Mouse (Mus musculus) thymus, adult 2 months (tissue): ENCODE results near the gene Hbq1b. TPM values are rescaled to one million over a fixed set of nuclear protein-coding genes. Genes with fewer than 3 reads are reported as not detected.
A peak's percentile ranks its signal among the peaks of the same experiment; 100 is the strongest.

Experiments
- DNase-seq: peaks from one replicate; pipeline ENCODE4 v3.0.0; 2021
- H3K27ac ChIP-seq: fragments of 200-500 bp; 2 replicates; pipeline ENCODE4 v1.5.1; 2012; ENCODE audit warnings: low read length, control low read depth; ENCODE audit not compliant: control insufficient read depth, insufficient read depth
- H3K27me3 ChIP-seq: fragments of 200-500 bp; 2 replicates; pipeline ENCODE4 v1.6.1; 2012; ENCODE audit warnings: mild to moderate bottlenecking, low read length, moderate library complexity, mixed read lengths; ENCODE audit not compliant: control insufficient read depth, insufficient read depth
- H3K36me3 ChIP-seq: fragments of 200-500 bp; 2 replicates; pipeline ENCODE4 v1.6.1; 2012; ENCODE audit warnings: mild to moderate bottlenecking, low read length, moderate library complexity; ENCODE audit not compliant: control insufficient read depth, insufficient read depth
- H3K4me1 ChIP-seq: fragments of 200-500 bp; replicated peaks from 2 replicates; pipeline ENCODE4 v1.6.1; 2012; ENCODE audit warnings: low read length; ENCODE audit not compliant: control insufficient read depth, insufficient read depth
- H3K4me3 ChIP-seq: fragments of 200-500 bp; 2 replicates; pipeline ENCODE4 v1.5.1; 2012; ENCODE audit warnings: mild to moderate bottlenecking, low read length, control low read depth, moderate library complexity; ENCODE audit not compliant: control insufficient read depth, insufficient read depth
- CTCF ChIP-seq: fragments of 200-500 bp; IDR thresholded peaks from 2 replicates; pipeline ENCODE4 v1.5.1; 2012; ENCODE audit warnings: mild to moderate bottlenecking, control low read depth, low read length, moderate library complexity, borderline replicate concordance; ENCODE audit not compliant: control insufficient read depth, poor library complexity, insufficient read depth; ENCODE audit errors: extremely low read depth
- POLR2A ChIP-seq: fragments of 200-500 bp; IDR thresholded peaks from 2 replicates; pipeline ENCODE4 v1.6.1; 2012; ENCODE audit warnings: mild to moderate bottlenecking, low read length, control low read depth, moderate library complexity; ENCODE audit not compliant: control insufficient read depth, poor library complexity, insufficient read depth; ENCODE audit errors: extremely low read depth
- WGBS: fragments of 180-500 bp; shearing (Covaris S2); methylation state at CpG from one replicate; pipeline ENCODE4 v1.1.7; 2018; 5-methylcytosine and 5-hydroxymethylcytosine counted together
- polyA plus RNA-seq: library from polyadenylated mRNA; depleted of rRNA; stranded (reverse); fragments of >200 nt; gene quantifications from 2 replicates; pipeline ENCODE4 v1.2.3, GENCODE M21; 2012; rRNA removed

The Hbq1b gene
- polyA plus RNA-seq, 1 experiment: 0.23 TPM

GRCm38 (mm10) chr11:32324609-32325008 lies 37.8 kb downstream of the Hbq1b start:
- peak; percentile 85 for DNase-seq
- no peak overlapping the region for H3K27ac ChIP-seq
- WGBS: 11% methylated on average over 15 of the region's 15 CpGs
- H3K27me3 ChIP-seq: no peaks in the 10 kb centered on the region
- no peaks in the 10 kb centered on the region for H3K36me3 ChIP-seq
- TF ChIP-seq CTCF (peak; percentile 95), POLR2A (no peak)
- H3K4me3 ChIP-seq: no peak overlapping the region
- H3K4me1 ChIP-seq: no peaks in the 10 kb centered on the region

- Histone ChIP-seq H3K27ac (no peak overlapping the region), H3K4me3 (no peak overlapping the region), H3K27me3 (no peaks in the 10 kb centered on the region; the same call in 1 of the 2 replicates), H3K4me1 (no peaks in the 10 kb centered on the region; the same call in 1 of the 2 replicates), H3K36me3 (no peaks in the 10 kb centered on the region)
- 36% methylated on average over 6 of the region's 6 CpGs for WGBS
- no peak for TF ChIP-seq CTCF
- TF ChIP-seq POLR2A: no peak
- no peak for DNase-seq
Measured at GRCm38 (mm10) chr11:32331075-32331474, 44.3 kb downstream of the Hbq1b start.

- TF ChIP-seq CTCF: no peak
- TF ChIP-seq POLR2A: no peak
- Histone ChIP-seq H3K27me3 (no peaks in the 10 kb centered on the region; the same call in 1 of the 2 replicates), H3K36me3 (no peaks in the 10 kb centered on the region), H3K27ac (no peak overlapping the region), H3K4me1 (no peaks in the 10 kb centered on the region; the same call in 1 of the 2 replicates), H3K4me3 (no peak overlapping the region)
- WGBS: 87% methylated on average over 5 of the region's 5 CpGs
- DNase-seq: no peak
Measured at GRCm38 (mm10) chr11:32331861-32332260, 45.1 kb downstream of the Hbq1b start.

- no peaks in the 10 kb centered on the region for H3K36me3 ChIP-seq
- H3K4me3 ChIP-seq: no peak overlapping the region
- TF ChIP-seq CTCF (no peak), POLR2A (no peak)
- H3K4me1 ChIP-seq: no peaks in the 10 kb centered on the region; the same call in 1 of the 2 replicates
- 91% methylated on average over 2 of the region's 2 CpGs for WGBS
- H3K27me3 ChIP-seq: no peaks in the 10 kb centered on the region; the same call in 1 of the 2 replicates
- DNase-seq: no peak
- no peak overlapping the region for H3K27ac ChIP-seq
Measured at GRCm38 (mm10) chr11:32333235-32333634, 46.5 kb downstream of the Hbq1b start.

GRCm38 (mm10) chr11:32336435-32336907 lies 49.7 kb downstream of the Hbq1b start:
- WGBS: 89% methylated on average over 6 of the region's 6 CpGs
- no peak for DNase-seq
- Histone ChIP-seq H3K4me1 (no peaks in the 10 kb centered on the region), H3K4me3 (no peak overlapping the region), H3K27me3 (no peaks in the 10 kb centered on the region; the same call in 1 of the 2 replicates), H3K27ac (no peak overlapping the region), H3K36me3 (no peaks in the 10 kb centered on the region)
- TF ChIP-seq POLR2A (no peak), CTCF (no peak)

Other genes with a start within 250 kb of the Hbq1b start
- 16.4 and 19.9 TPM in 2 replicates for gene Il9r, start 86.7 kb upstream of the Hbq1b start, polyA plus RNA-seq
- gene Snrnp25, start 81.5 kb upstream of the Hbq1b start, polyA plus RNA-seq: 56.3 and 66.1 TPM in 2 replicates
- gene Rhbdf1, start 64.7 kb upstream of the Hbq1b start, polyA plus RNA-seq: 29.9 and 44.9 TPM in 2 replicates
- 21.0 and 25.5 TPM in 2 replicates for gene Mpg, start 60.5 kb upstream of the Hbq1b start, polyA plus RNA-seq
- 107 and 118 TPM in 2 replicates for gene Nprl3, start 19.3 kb upstream of the Hbq1b start, polyA plus RNA-seq
- 1.3 and 1.9 TPM in 2 replicates for gene Hba-x, start 10.6 kb upstream of the Hbq1b start, polyA plus RNA-seq
- 1,371 and 1,698 TPM in 2 replicates for gene Hba-a1, start 3.5 kb upstream of the Hbq1b start, polyA plus RNA-seq
- 2,237 and 2,638 TPM in 2 replicates for gene Hba-a2, start 9.5 kb downstream of the Hbq1b start, polyA plus RNA-seq
- 0.27 TPM in 1 of 2 replicates, not detected in the other for gene Hbq1a, start 13.1 kb downstream of the Hbq1b start, polyA plus RNA-seq
- 6.8 and 7.5 TPM in 2 replicates for gene Sh3pxd2b, start 60.9 kb downstream of the Hbq1b start, polyA plus RNA-seq
- gene Ubtd2, start 168.4 kb downstream of the Hbq1b start, polyA plus RNA-seq: 8.7 and 9.1 TPM in 2 replicates
- gene Efcab9, start 245.1 kb downstream of the Hbq1b start, polyA plus RNA-seq: 0.71 and 0.85 TPM in 2 replicates
- 50.3 and 55.4 TPM in 2 replicates for gene Stk10, start 246.3 kb downstream of the Hbq1b start, polyA plus RNA-seq